ENCODE assay signal across 8 mouse cellular contexts in genomic region chr6:50596301-50597211, GRCm38 (mm10). TPM values are rescaled to one million over a fixed set of nuclear protein-coding genes. Genes with fewer than 3 reads are reported as not detected.
DNase-seq lines count a peak whose midpoint lies in the region; ATAC-seq lines count a peak whose summit lies in the region.

Gene 4921507P07Rik (minus strand): TSS chr6:50596632.

- H3K9me3 ChIP-seq in hindbrain, embryonic 16.5 days (ENCODE audit: control insufficient read depth, low read length) = no peaks in the 10 kb centered on the region

- H3K4me1 ChIP-seq in hindbrain, embryonic 16.5 days (ENCODE audit: control insufficient read depth, insufficient read depth, low read depth, low read length) = no peaks in the 10 kb centered on the region; the same call in 1 of the 2 replicates

- peak within 1 kb of the TSS; percentile 79 for H3K4me2 ChIP-seq in hindbrain, embryonic 16.5 days (ENCODE audit: low read length)

- DNase-seq in gastrocnemius, adult 18-20 months (ENCODE audit: low spot score) = peak; percentile 96
- peak; percentile 83 for DNase-seq in left cerebral cortex, adult 11 months (ENCODE audit: low spot score)
- peak; percentile 97 for DNase-seq in lung, postnatal 36 days
- DNase-seq in retina, postnatal 1 day = peak; percentile 97
- DNase-seq in thymus, postnatal 4 days = peak; percentile 96

- no peaks in the 10 kb centered on the region for H3K36me3 ChIP-seq in hindbrain, embryonic 16.5 days (ENCODE audit: control insufficient read depth, insufficient read depth, low read length)

- peak within 1 kb of the TSS; percentile 54 for H3K4me3 ChIP-seq in hindbrain, embryonic 16.5 days (ENCODE audit: low read length)

- under 1% methylated on average over 61 of the region's 62 CpGs for WGBS in hindbrain, embryonic 16.5 days

- ATAC-seq in activated CD4-positive, CD25-positive, alpha-beta regulatory T cell, adult 4 months = peak; percentile 78
- peak; percentile 92 for ATAC-seq in common myeloid progenitor, adult 5-6 weeks (replicated peaks; ENCODE audit: low read depth, poor library complexity, severe bottlenecking)
- peak; percentile 94 for ATAC-seq in hindbrain, embryonic 16.5 days

- no peaks in the 10 kb centered on the region for H3K27me3 ChIP-seq in hindbrain, embryonic 16.5 days (replicated peaks; ENCODE audit: control insufficient read depth, insufficient read depth, low read length)

- H3K9ac ChIP-seq in hindbrain, embryonic 16.5 days (ENCODE audit: low read depth, low read length) = peak within 1 kb of the TSS; percentile 75

- peak within 1 kb of the TSS; percentile 51; the same call in 1 of the 2 replicates for H3K27ac ChIP-seq in hindbrain, embryonic 16.5 days (ENCODE audit: low read depth, low read length)

RNA-seq across cellular contexts. Expression of gene 4921507P07Rik, which starts in this region (rescaled TPM):
- under 1 TPM in 1 of 2 experiments, not detected in 1; 0.19 TPM for polyA plus RNA-seq in activated CD4-positive, CD25-positive, alpha-beta regulatory T cell, adult 4 months (2017; shearing (Covaris generic))
- 0.69 and 0.82 TPM in 2 replicates for total RNA-seq in common myeloid progenitor, adult 5-6 weeks (2017)
- total RNA-seq in gastrocnemius, adult 18-20 months (2021) = under 1 TPM; 0.43 to 0.89 TPM
- 2.6 and 3.0 TPM in 2 replicates for polyA plus RNA-seq in hindbrain, embryonic 16.5 days (2015; fragmentation: Nextera tagmentation; extraction: Ambion mirVana)

Comparison
In these comparisons a context has a peak if more than half of its experiments do, and no peak if none do; other contexts are left out.
1. Peak in every context shown above with its lines: DNase-seq, ATAC-seq, H3K4me3 ChIP-seq and H3K27ac ChIP-seq.
2. Peak in ATAC-seq in activated CD4-positive, CD25-positive, alpha-beta regulatory T cell, adult 4 months; RNA of the gene not detected or under 1 TPM.
3. Peak in ATAC-seq in common myeloid progenitor, adult 5-6 weeks; RNA of the gene not detected or under 1 TPM.
4. Peak in DNase-seq in gastrocnemius, adult 18-20 months; RNA of the gene not detected or under 1 TPM.